ENCODE assay signal across 8 mouse cellular contexts in genomic region chr14:76875266-76875900, GRCm38 (mm10).
A peak's percentile ranks its signal among the peaks of the same experiment; 100 is the strongest.
DNase-seq lines count a peak whose midpoint lies in the region; ATAC-seq lines count a peak whose summit lies in the region.

No protein-coding gene starts in this region.

- H3K4me1 ChIP-seq in heart, embryonic 16.5 days (ENCODE audit: control insufficient read depth, insufficient read depth, low read length), result peaks cover 16% of the 10 kb centered on the region
- H3K4me1 ChIP-seq in limb, embryonic 13.5 days, result peaks cover 39% of the 10 kb centered on the region

- no peak for DNase-seq in heart, adult 18-20 months
- DNase-seq in neural tube, embryonic 10.5 days (ENCODE audit: extremely low spot score, low spot score), result peak; percentile 26
- no peak for DNase-seq in spleen, postnatal 36 days (ENCODE audit: low spot score in 2 of 2)
- DNase-seq in left cerebral cortex, adult 18-20 months (ENCODE audit: low spot score in 2 of 2), result no peak

- ATAC-seq in heart, embryonic 16.5 days (replicated peaks; ENCODE audit: extremely low read depth, insufficient read depth, low FRiP score), result no peak
- peak; percentile 36; the same call in 1 of the 2 replicates for ATAC-seq in granulocyte monocyte progenitor cell, adult 5-6 weeks (replicated peaks; ENCODE audit: poor library complexity, severe bottlenecking)
- ATAC-seq in limb, embryonic 13.5 days (ENCODE audit: low FRiP score, low read depth), result peak; percentile 66
- no peak for ATAC-seq in frontal cortex, adult (ENCODE audit: low TSS enrichment)

- no peak overlapping the region for H3K4me2 ChIP-seq in heart, embryonic 16.5 days (ENCODE audit: low read depth, low read length)
- peak overlapping the region; percentile 19; the same call in 1 of the 2 replicates for H3K4me2 ChIP-seq in limb, embryonic 13.5 days (replicated peaks)

- no peaks in the 10 kb centered on the region for H3K36me3 ChIP-seq in heart, embryonic 16.5 days (ENCODE audit: control insufficient read depth, insufficient read depth)
- no peaks in the 10 kb centered on the region for H3K36me3 ChIP-seq in limb, embryonic 13.5 days

- no peak overlapping the region for H3K4me3 ChIP-seq in heart, embryonic 16.5 days (ENCODE audit: low read length)
- H3K4me3 ChIP-seq in limb, embryonic 13.5 days, result no peak overlapping the region

- H3K9ac ChIP-seq in heart, embryonic 16.5 days (ENCODE audit: low read length), result no peak overlapping the region
- H3K9ac ChIP-seq in limb, embryonic 13.5 days, result no peak overlapping the region

- H3K27ac ChIP-seq in heart, embryonic 16.5 days (ENCODE audit: low read length), result peak overlapping the region; percentile 16; the same call in 1 of the 2 replicates
- peak overlapping the region; percentile 88 for H3K27ac ChIP-seq in limb, embryonic 13.5 days

- H3K27me3 ChIP-seq in heart, embryonic 16.5 days (ENCODE audit: control insufficient read depth, insufficient read depth, low read length), result no peaks in the 10 kb centered on the region
- no peaks in the 10 kb centered on the region for H3K27me3 ChIP-seq in limb, embryonic 13.5 days

- H3K9me3 ChIP-seq in heart, embryonic 16.5 days (replicated peaks; ENCODE audit: control insufficient read depth, low read length), result no peaks in the 10 kb centered on the region
- no peaks in the 10 kb centered on the region for H3K9me3 ChIP-seq in limb, embryonic 13.5 days

- 45% methylated on average over 8 of the region's 8 CpGs for WGBS in heart, embryonic 16.5 days
- WGBS in limb, embryonic 13.5 days, result 47% methylated on average over 8 of the region's 8 CpGs

Comparison
In these comparisons a context has a peak if more than half of its experiments do, and no peak if none do; other contexts are left out.
1. ATAC-seq: peak in granulocyte monocyte progenitor cell, adult 5-6 weeks (single experiment) and limb, embryonic 13.5 days (single experiment); none in heart, embryonic 16.5 days (single experiment) and frontal cortex, adult (single experiment).